Mouse (Mus musculus) forebrain, embryonic 10.5 days (tissue): Measurements from ENCODE around the gene Espl1. TPM values are rescaled to one million over a fixed set of nuclear protein-coding genes. Genes with fewer than 3 reads are reported as not detected.
"Not testable (repeated sequence)": the region's sequence is repeated elsewhere in the genome, so short reads cannot be mapped to it uniquely, and the experiment has no call there.

ENCODE experiments used
- DNase-seq: peaks from one replicate; pipeline ENCODE4 v3.0.0-alpha.2; 2017; ENCODE audit warnings: low spot score; ENCODE audit errors: extremely low spot score
- H3K27ac ChIP-seq: fragments of 300-500 bp; sonication (generic); 2 replicates; pipeline ENCODE4 v1.5.1; 2016; ENCODE audit warnings: mild to moderate bottlenecking
- H3K27me3 ChIP-seq: fragments of 300-500 bp; sonication (generic); 2 replicates; pipeline ENCODE4 v1.6.1; 2016; ENCODE audit warnings: mild to moderate bottlenecking; ENCODE audit not compliant: poor library complexity, severe bottlenecking
- H3K36me3 ChIP-seq: fragments of 300-500 bp; sonication (generic); replicated peaks from 2 replicates; pipeline ENCODE4 v1.6.1; 2016; ENCODE audit warnings: mild to moderate bottlenecking, moderate library complexity
- H3K4me1 ChIP-seq: fragments of 300-500 bp; sonication (generic); 2 replicates; pipeline ENCODE4 v1.6.1; 2016
- H3K4me3 ChIP-seq: fragments of 300-500 bp; sonication (generic); 2 replicates; pipeline ENCODE4 v1.5.1; 2016; ENCODE audit warnings: mild to moderate bottlenecking, moderate library complexity
- H3K9me3 ChIP-seq: fragments of 300-500 bp; sonication (generic); 2 replicates; pipeline ENCODE4 v1.6.1; 2016; ENCODE audit warnings: mild to moderate bottlenecking, moderate library complexity
- WGBS: fragments of 180-500 bp; shearing (Covaris S2); methylation state at CpG from one replicate; pipeline ENCODE4 v1.1.7; 2016; 5-methylcytosine and 5-hydroxymethylcytosine counted together
- polyA plus RNA-seq: library from polyadenylated mRNA; unstranded; fragments of >200 nt; fragmentation: Nextera tagmentation; extraction: Ambion mirVana; gene quantifications from 2 replicates; pipeline ENCODE4 v1.2.1, GENCODE M21; 2016

The Espl1 gene
- polyA plus RNA-seq, 1 experiment from 2014 or later = 59.9 TPM

GRCm38 (mm10) chr15:102324654-102325473 is 28.8 kb downstream of the Espl1 start:
- H3K36me3 ChIP-seq = peaks cover 70% of the 10 kb centered on the region
- H3K4me1 ChIP-seq = peaks cover 14% of the 10 kb centered on the region
- 76% methylated on average over 12 of the region's 12 CpGs for WGBS
- peak overlapping the region; percentile 88 for H3K4me3 ChIP-seq
- no peak for DNase-seq
- H3K9me3 ChIP-seq = no peaks in the 10 kb centered on the region
- H3K27me3 ChIP-seq = no peaks in the 10 kb centered on the region
- H3K27ac ChIP-seq = no peak overlapping the region

- Histone ChIP-seq H3K27me3 (no peaks in the 10 kb centered on the region), H3K9me3 (no peaks in the 10 kb centered on the region), H3K27ac (peak within 1 kb of the TSS; percentile 91), H3K36me3 (peaks cover 70% of the 10 kb centered on the region), H3K4me3 (peak within 1 kb of the TSS; percentile 88), H3K4me1 (peaks cover 18% of the 10 kb centered on the region)
- peak; percentile 80 for DNase-seq
- WGBS = under 1% methylated on average over 40 of the region's 40 CpGs
These were observed 30.0 kb downstream of the Espl1 start, which contains the start of gene Pfdn5 for GRCm38 (mm10) chr15:102326022-102326576. Gene Pfdn5, plus strand, starts transcription at chr15:102326116.

- WGBS = 72% methylated on average over 8 of the region's 8 CpGs
- H3K36me3 ChIP-seq = peaks cover 65% of the 10 kb centered on the region
These were observed 30.8 kb downstream of the Espl1 start for GRCm38 (mm10) chr15:102326892-102327291.

GRCm38 (mm10) chr15:102331610-102332015 is 35.5 kb downstream of the Espl1 start, which contains the start of gene Myg1:
Gene Myg1, plus strand, starts transcription at chr15:102331709.
- Histone ChIP-seq H3K9me3 (no peaks in the 10 kb centered on the region), H3K4me1 (peaks cover 35% of the 10 kb centered on the region), H3K27me3 (no peaks in the 10 kb centered on the region), H3K4me3 (peak within 1 kb of the TSS; percentile 89), H3K27ac (peak within 1 kb of the TSS; percentile 86), H3K36me3 (peaks cover 84% of the 10 kb centered on the region)
- DNase-seq = peak; percentile 86
- WGBS = under 1% methylated on average over 30 of the region's 30 CpGs

More at GRCm38 (mm10) chr15:102326892-102327291, 30.8 kb downstream of the Espl1 start:
- H3K4me1 ChIP-seq = peaks cover 25% of the 10 kb centered on the region
- H3K27me3 ChIP-seq = no peaks in the 10 kb centered on the region
- peak overlapping the region; percentile 88 for H3K4me3 ChIP-seq
- DNase-seq = no peak
- peak overlapping the region; percentile 91 for H3K27ac ChIP-seq
- no peaks in the 10 kb centered on the region for H3K9me3 ChIP-seq

- DNase-seq = no peak
- Histone ChIP-seq H3K27ac (no peak overlapping the region), H3K4me1 (peaks cover 27% of the 10 kb centered on the region), H3K27me3 (no peaks in the 10 kb centered on the region), H3K9me3 (no peaks in the 10 kb centered on the region), H3K4me3 (no peak overlapping the region), H3K36me3 (peaks cover 95% of the 10 kb centered on the region)
- 89% methylated on average over 8 of the region's 8 CpGs for WGBS
These were observed 39.2 kb downstream of the Espl1 start for GRCm38 (mm10) chr15:102335254-102335653.

- H3K27ac ChIP-seq, H3K9me3 ChIP-seq, DNase-seq, H3K27me3 ChIP-seq, H3K4me3 ChIP-seq: not testable (repeated sequence)
- 96% methylated on average over 5 of the region's 5 CpGs for WGBS
- H3K36me3 ChIP-seq = peaks cover 92% of the 10 kb centered on the region
- H3K4me1 ChIP-seq = peaks cover 24% of the 10 kb centered on the region
These were observed 39.9 kb downstream of the Espl1 start for GRCm38 (mm10) chr15:102335925-102336324.

- Histone ChIP-seq H3K9me3 (no peaks in the 10 kb centered on the region), H3K27ac (no peak overlapping the region), H3K4me3 (no peak overlapping the region), H3K27me3 (no peaks in the 10 kb centered on the region), H3K4me1 (peaks cover 15% of the 10 kb centered on the region), H3K36me3 (peaks cover 95% of the 10 kb centered on the region)
- WGBS = 95% methylated on average over 4 of the region's 4 CpGs
- no peak for DNase-seq
These were observed 40.9 kb downstream of the Espl1 start for GRCm38 (mm10) chr15:102336946-102337345.

GRCm38 (mm10) chr15:102339612-102340011 is 43.5 kb downstream of the Espl1 start:
- no peak overlapping the region for H3K27ac ChIP-seq
- H3K4me3 ChIP-seq = no peak overlapping the region
- WGBS = 80% methylated on average over 5 of the region's 5 CpGs
- H3K4me1 ChIP-seq = no peaks in the 10 kb centered on the region
- H3K9me3 ChIP-seq = no peaks in the 10 kb centered on the region
- peaks cover 95% of the 10 kb centered on the region for H3K36me3 ChIP-seq
- no peaks in the 10 kb centered on the region for H3K27me3 ChIP-seq
- no peak for DNase-seq

- Histone ChIP-seq H3K9me3 (no peaks in the 10 kb centered on the region), H3K27ac (no peak overlapping the region), H3K4me1 (no peaks in the 10 kb centered on the region), H3K27me3 (no peaks in the 10 kb centered on the region), H3K36me3 (peaks cover 95% of the 10 kb centered on the region), H3K4me3 (no peak overlapping the region)
- DNase-seq = no peak
- WGBS = 8% methylated on average over 1 of the region's 1 CpGs
These were observed 45.5 kb downstream of the Espl1 start for GRCm38 (mm10) chr15:102341580-102341979.

- no peak for DNase-seq
- WGBS = 98% methylated on average over 3 of the region's 3 CpGs
- no peak overlapping the region for H3K4me3 ChIP-seq
- no peak overlapping the region for H3K27ac ChIP-seq
- peaks cover 83% of the 10 kb centered on the region for H3K36me3 ChIP-seq
- peaks cover 3% of the 10 kb centered on the region for H3K4me1 ChIP-seq
- no peaks in the 10 kb centered on the region for H3K27me3 ChIP-seq
- no peaks in the 10 kb centered on the region for H3K9me3 ChIP-seq
These were observed 48.4 kb downstream of the Espl1 start for GRCm38 (mm10) chr15:102344490-102344889.

GRCm38 (mm10) chr15:102346444-102346843 is 50.4 kb downstream of the Espl1 start:
- H3K27me3 ChIP-seq = no peaks in the 10 kb centered on the region
- peaks cover 69% of the 10 kb centered on the region for H3K36me3 ChIP-seq
- no peaks in the 10 kb centered on the region for H3K9me3 ChIP-seq
- H3K4me3 ChIP-seq = no peak overlapping the region
- DNase-seq = no peak
- 87% methylated on average over 4 of the region's 4 CpGs for WGBS
- H3K4me1 ChIP-seq = peaks cover 16% of the 10 kb centered on the region
- no peak overlapping the region for H3K27ac ChIP-seq

GRCm38 (mm10) chr15:102350138-102350941 is 54.3 kb downstream of the Espl1 start, which contains the start of gene Aaas:
Gene Aaas, minus strand, starts transcription at chr15:102350771.
- peak within 1 kb of the TSS; percentile 91 for H3K4me3 ChIP-seq
- peak; percentile 95 for DNase-seq
- WGBS = under 1% methylated on average over 56 of the region's 56 CpGs
- peaks cover 26% of the 10 kb centered on the region for H3K4me1 ChIP-seq
- no peaks in the 10 kb centered on the region for H3K27me3 ChIP-seq
- H3K9me3 ChIP-seq = no peaks in the 10 kb centered on the region
- peak within 1 kb of the TSS; percentile 92 for H3K27ac ChIP-seq
- H3K36me3 ChIP-seq = peaks cover 30% of the 10 kb centered on the region
